Mouse (Mus musculus) urinary bladder, postnatal 36 days (tissue): ENCODE results near the gene Cyb561d2.

Experiments
- DNase-seq, 2 experiments: peaks; one replicate each; pipeline ENCODE4 v3.0.0; 2022; ENCODE audit warnings: low spot score in 2 of 2, mixed read lengths in 1 of 2

Cyb561d2 gene

DNA sequence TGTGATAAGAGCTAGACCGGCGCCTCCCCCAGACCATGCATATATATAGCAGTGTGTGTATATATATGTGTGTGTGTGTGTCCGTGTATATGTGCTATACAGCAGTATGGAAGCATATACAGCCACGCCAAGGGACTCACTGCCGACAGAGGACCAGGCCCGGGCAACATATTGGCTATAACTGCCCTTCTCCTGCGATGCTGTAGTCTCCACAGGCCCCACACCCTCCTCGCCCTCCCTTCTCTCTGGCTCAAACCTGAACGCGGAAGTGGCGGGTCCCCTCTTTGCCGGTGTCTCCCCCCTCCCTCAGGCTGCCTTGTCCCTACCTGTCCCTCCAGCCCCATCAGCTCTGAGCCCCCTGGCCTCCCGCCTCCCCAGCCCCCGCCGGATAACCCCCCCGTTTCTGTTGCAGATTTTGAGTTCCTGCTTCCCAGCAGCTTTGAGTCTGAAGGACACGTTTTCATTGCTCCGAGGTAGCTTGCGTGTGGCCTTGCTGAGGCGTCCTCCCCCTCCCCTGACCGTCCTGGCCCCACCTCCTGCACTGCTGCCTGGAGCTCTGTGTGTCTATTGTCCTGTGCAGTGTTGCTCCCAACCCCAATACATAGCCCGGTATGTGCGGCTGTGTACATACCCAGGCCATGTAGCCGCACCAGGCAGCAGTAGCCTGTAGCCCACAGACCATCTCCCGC is 20.1 kb downstream of the Cyb561d2 start:
- no peak for DNase-seq

DNA sequence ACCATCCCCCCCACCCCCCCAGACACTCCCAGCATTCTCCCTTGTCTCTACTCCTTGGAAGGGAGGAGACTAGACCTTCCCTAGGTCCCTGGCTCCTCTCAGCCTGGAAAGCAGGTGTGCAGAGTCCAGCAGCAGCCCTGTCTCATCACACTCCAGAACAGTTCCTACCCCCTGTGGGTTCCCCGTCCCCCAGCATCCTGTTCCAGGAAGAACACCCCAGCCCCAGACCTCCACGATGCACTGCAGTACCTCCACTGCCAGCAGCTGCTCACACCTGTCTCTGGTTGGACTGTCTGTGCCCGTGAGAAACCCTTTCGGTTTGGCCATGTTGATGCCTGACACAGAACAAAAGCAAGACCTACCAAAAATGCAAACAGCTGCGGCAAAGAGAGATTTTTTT is 20.8 kb downstream of the Cyb561d2 start:
- DNase-seq = no peak

GRCm38 (mm10) chr9:107520331-107520730 is 21.7 kb downstream of the Cyb561d2 start:
- no peak for DNase-seq

- DNase-seq = peak; percentile 76 to 81
Measured at GRCm38 (mm10) chr9:107514303-107514955, 27.6 kb downstream of the Cyb561d2 start.

DNA sequence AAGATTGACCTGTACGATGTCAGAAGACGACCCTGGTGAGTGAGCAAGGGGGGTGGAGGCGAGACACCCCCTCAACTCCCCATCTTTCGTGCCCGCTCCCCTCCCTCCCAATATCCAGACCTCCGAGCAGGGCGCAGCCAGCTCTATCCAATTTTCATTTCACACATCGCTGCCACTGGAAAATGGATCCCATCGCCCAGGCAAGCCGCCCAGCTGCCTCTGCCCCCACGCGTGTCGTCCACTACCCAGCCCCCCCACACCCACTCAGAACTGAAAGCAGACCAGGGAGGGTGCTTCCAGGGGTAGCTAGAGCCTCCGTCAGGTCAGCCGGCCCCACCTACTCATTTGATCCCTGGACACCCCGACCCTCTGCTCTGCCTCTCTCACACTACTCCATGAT is 29.7 kb downstream of the Cyb561d2 start:
- no peak for DNase-seq

GRCm38 (mm10) chr9:107511436-107511835 is 30.6 kb downstream of the Cyb561d2 start:
- DNase-seq = no peak

GRCm38 (mm10) chr9:107510384-107511100 is 31.5 kb downstream of the Cyb561d2 start:
- no peak for DNase-seq

- DNase-seq = no peak
Measured at GRCm38 (mm10) chr9:107508266-107508665, 33.7 kb downstream of the Cyb561d2 start.

DNA sequence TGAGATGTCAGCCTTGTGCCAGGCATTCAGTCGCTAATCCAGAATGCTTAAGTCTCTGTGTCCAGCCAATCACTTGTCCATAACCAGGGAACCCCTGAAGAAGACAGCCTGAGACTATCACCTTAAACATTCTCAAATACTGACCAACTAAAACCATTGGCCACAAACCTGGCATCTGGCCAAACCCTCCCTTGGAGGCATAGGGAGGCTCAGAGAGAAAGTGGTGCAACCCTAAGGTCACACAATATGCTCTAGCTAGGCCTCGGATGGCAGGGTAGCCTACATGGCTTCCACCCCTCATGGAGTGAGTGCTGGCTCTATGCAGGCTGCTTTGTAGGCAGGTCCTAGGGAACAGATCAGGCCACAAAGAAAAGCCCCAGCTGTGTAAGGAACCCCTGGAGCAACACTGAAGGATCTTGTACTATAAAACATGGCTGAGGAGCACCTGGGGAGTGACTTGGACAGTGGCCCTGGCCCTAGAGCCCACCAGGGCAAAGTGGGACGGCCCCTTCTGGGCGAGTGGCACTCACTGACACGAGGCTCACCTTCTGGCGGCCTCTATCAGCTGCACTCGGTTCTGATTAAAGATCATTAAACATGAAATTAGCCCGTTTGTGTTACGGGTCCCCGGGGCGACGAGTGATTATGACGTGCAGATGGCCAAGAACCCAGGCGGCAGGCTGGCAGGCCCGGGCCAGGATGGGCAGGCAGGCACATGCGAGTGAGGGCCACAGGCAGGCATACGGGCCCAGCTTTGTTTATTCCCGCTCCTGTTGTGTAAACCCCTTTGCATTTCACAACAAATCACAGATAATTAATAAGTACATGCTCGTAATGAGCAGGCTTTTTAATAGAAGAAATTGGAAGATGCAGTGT is 37.1 kb downstream of the Cyb561d2 start:
- DNase-seq = no peak

GRCm38 (mm10) chr9:107502131-107502846 is 39.7 kb downstream of the Cyb561d2 start:
- DNase-seq = no peak

DNA sequence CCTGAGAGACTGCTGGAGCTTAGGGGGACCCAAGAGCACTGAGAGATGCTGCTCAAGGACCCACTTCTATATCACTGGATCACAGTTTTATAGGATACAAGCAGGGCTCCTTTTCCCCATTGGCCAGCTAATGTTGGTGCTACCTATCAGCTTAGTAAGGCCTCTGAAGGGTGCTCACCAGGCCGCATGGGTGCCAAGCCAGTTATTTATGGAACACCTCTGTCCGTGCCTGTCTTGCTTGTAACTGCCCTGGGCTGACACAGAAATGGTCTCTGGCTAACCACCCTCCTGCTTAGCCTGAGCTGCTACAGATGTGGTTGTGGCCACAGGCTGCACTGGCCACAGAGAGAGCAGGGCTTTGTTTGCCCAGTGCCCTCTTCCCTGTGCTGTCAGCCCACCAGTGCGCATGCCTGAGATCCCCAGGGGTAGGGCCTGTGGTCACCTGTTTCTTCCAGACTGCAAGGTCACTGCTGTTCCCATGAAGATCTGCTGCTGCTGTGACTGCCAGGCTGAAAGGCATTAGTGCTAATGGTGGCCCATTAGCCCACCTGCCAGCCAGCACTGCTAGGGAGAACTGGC is 41.2 kb downstream of the Cyb561d2 start:
- DNase-seq = no peak

DNA sequence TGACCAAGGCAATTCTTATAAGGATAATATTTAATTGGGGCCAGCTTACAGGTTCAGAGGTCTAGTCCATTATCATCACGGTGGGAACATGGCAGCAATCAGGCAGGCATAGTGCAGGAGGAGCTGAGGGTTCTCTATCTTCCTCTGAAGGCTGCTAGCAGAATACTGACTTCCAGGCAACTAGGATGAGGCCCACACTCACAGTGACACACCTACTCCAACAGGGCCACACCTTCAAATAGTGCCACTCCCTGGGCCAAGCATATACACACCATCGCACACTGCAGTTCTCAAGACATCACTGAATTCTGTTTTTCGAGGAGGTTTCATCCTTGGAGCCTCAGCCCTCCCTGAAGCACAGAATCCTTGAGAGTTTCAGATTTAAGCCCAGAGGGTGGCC is 45.6 kb downstream of the Cyb561d2 start:
- no peak for DNase-seq

DNA sequence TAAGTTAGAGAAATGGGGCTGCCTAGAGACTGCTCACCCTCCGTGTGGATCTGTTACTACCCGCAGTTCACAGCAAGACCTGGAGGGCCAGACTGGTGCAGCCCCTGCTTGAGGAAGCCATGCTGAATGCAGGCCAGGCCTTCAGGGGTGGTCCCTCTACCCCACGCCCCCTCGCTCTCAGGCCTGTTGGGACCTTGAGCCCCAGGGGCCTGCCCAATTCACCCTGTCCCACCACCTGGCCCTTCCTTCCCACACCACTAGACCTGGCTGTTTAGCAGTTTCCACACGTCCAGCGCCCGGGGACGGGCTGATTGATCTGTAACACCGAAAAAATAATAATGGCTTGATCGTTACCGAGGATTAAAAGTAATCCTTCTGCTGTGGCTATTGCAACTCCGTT is 47.8 kb downstream of the Cyb561d2 start:
- no peak for DNase-seq

DNA sequence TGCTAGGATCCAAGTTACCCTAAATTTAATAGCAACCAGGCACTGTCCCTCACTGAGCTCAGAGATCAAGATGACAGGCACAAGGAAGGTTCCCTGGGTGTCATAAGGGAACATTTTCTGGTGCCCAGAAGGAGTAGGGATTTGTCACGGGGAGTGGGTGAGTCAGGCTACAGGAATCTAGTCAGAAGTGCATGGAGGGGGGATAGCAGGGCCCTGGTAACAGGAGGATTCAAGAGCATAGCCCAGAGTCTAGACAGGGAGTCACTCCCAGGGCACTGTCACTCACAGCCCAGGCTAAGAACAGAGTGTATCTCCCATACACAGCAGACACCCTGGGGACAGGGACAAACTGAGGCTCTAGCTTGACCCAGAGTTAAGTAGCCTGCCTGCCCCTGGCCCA is 48.5 kb downstream of the Cyb561d2 start:
- DNase-seq = no peak

GRCm38 (mm10) chr9:107490625-107491024 is 51.4 kb downstream of the Cyb561d2 start:
- DNase-seq = no peak

GRCm38 (mm10) chr9:107490146-107490545 is 51.8 kb downstream of the Cyb561d2 start:
- no peak for DNase-seq
